Mouse (Mus musculus) C2C12 (cell line): ENCODE results near the gene Cga. TPM values are rescaled to one million over a fixed set of nuclear protein-coding genes. Genes with fewer than 3 reads are reported as not detected.

Experiments
- H3K27me3 ChIP-seq: one replicate; pipeline ENCODE4 v1.6.1; 2011; ENCODE audit not compliant: control insufficient read depth, insufficient read depth, insufficient read length
- H3K36me3 ChIP-seq: one replicate; pipeline ENCODE4 v1.6.1; 2011; ENCODE audit not compliant: control insufficient read depth, insufficient read depth
- H3K4me3 ChIP-seq: one replicate; pipeline ENCODE4 v1.5.1; 2011; ENCODE audit warnings: mild to moderate bottlenecking, control low read depth; ENCODE audit not compliant: poor library complexity, insufficient read depth, severe bottlenecking
- H3K79me2 ChIP-seq: one replicate; pipeline ENCODE4 v1.6.1; 2011; ENCODE audit not compliant: control insufficient read depth, insufficient read depth
- H3K79me3 ChIP-seq: one replicate; pipeline ENCODE4 v1.6.1; 2011; ENCODE audit warnings: low read depth, control low read depth
- H3ac ChIP-seq: one replicate; pipeline ENCODE3; 2011; ENCODE audit warnings: low read depth; ENCODE audit not compliant: control insufficient read depth, insufficient read length
- CEBPB ChIP-seq: IDR thresholded peaks from one replicate; pipeline ENCODE4 v1.6.1; 2011; ENCODE audit warnings: low read depth, mild to moderate bottlenecking, control low read depth, moderate library complexity
- CTCF ChIP-seq: IDR thresholded peaks from one replicate; pipeline ENCODE4 v1.5.1; 2011; ENCODE audit not compliant: control insufficient read depth, insufficient read depth, insufficient read length
- FOSL1 ChIP-seq: IDR thresholded peaks from one replicate; pipeline ENCODE4 v1.8.0; 2011; ENCODE audit warnings: mild to moderate bottlenecking, low read length; ENCODE audit not compliant: poor library complexity, insufficient read depth, severe bottlenecking
- MAX ChIP-seq: IDR thresholded peaks from one replicate; pipeline ENCODE4 v1.6.1; 2011; ENCODE audit warnings: mild to moderate bottlenecking, control low read depth
- MYOD1 ChIP-seq: IDR thresholded peaks from one replicate; pipeline ENCODE4 v1.6.1; 2011; ENCODE audit warnings: low read depth; ENCODE audit not compliant: control insufficient read depth, insufficient read length
- MYOG ChIP-seq: IDR thresholded peaks from one replicate; pipeline ENCODE4 v1.6.1; 2011; ENCODE audit not compliant: control insufficient read depth, insufficient read length; ENCODE audit errors: extremely low read depth
- USF1 ChIP-seq: IDR thresholded peaks from one replicate; pipeline ENCODE4 v1.6.1; 2011; ENCODE audit warnings: low read depth, mild to moderate bottlenecking, control low read depth, moderate library complexity
- long read RNA-seq, 2 experiments: library from polyadenylated mRNA; unstranded; transcript quantifications; one replicate each; pipeline ENCODE4 v2.0.0; 2019 to 2020
- polyA plus RNA-seq: library from polyadenylated mRNA; unstranded; fragments of >200 nt; fragmentation: generic; extraction: Trizol; gene quantifications from one replicate; pipeline ENCODE4 v1.2.1, GENCODE M21; 2012; ENCODE audit warnings: missing spikeins

Cga gene
- not detected for polyA plus RNA-seq
- long read RNA-seq, experiment 1, result 0 reads
- long read RNA-seq, experiment 2, result 0 reads

GRCm38 (mm10) chr4:34893479-34893878 lies at the start of gene Cga:
Gene Cga, plus strand, starts transcription at chr4:34893779.
- TF ChIP-seq FOSL1 (no peak), CTCF (no peak), USF1 (no peak), MYOG (no peak)
- H3K79me3 ChIP-seq, result no peaks in the 10 kb centered on the region
- no peaks in the 10 kb centered on the region for H3K36me3 ChIP-seq
- H3K79me2 ChIP-seq, result no peaks in the 10 kb centered on the region
- no peak within 1 kb of the TSS for H3K4me3 ChIP-seq
- no peaks in the 10 kb centered on the region for H3K27me3 ChIP-seq
- no peak within 1 kb of the TSS for H3ac ChIP-seq

- H3K4me3 ChIP-seq, result no peak overlapping the region
- H3K27me3 ChIP-seq, result no peaks in the 10 kb centered on the region
- TF ChIP-seq CEBPB (no peak), FOSL1 (no peak), MYOG (no peak), MYOD1 (no peak), MAX (no peak), CTCF (no peak), USF1 (no peak)
- H3ac ChIP-seq, result no peak overlapping the region
- peaks cover 11% of the 10 kb centered on the region for H3K36me3 ChIP-seq
- peaks cover 77% of the 10 kb centered on the region for H3K79me3 ChIP-seq
- H3K79me2 ChIP-seq, result peaks cover 98% of the 10 kb centered on the region
These were observed 49.7 kb upstream of the Cga start for GRCm38 (mm10) chr4:34843839-34844238.

GRCm38 (mm10) chr4:34847679-34848309 lies 45.8 kb upstream of the Cga start:
- H3K36me3 ChIP-seq, result peaks cover 15% of the 10 kb centered on the region
- peaks cover 98% of the 10 kb centered on the region for H3K79me2 ChIP-seq
- H3K27me3 ChIP-seq, result no peaks in the 10 kb centered on the region
- no peak overlapping the region for H3ac ChIP-seq
- TF ChIP-seq USF1 (no peak), CEBPB (no peak), MAX (no peak), CTCF (no peak), FOSL1 (no peak), MYOD1 (no peak), MYOG (no peak)
- H3K79me3 ChIP-seq, result peaks cover 85% of the 10 kb centered on the region
- no peak overlapping the region for H3K4me3 ChIP-seq

GRCm38 (mm10) chr4:34850156-34850555 lies 43.4 kb upstream of the Cga start:
- H3K36me3 ChIP-seq, result peaks cover 29% of the 10 kb centered on the region

GRCm38 (mm10) chr4:34852051-34852450 lies 41.5 kb upstream of the Cga start:
- no peak for TF ChIP-seq USF1
- TF ChIP-seq MYOD1, result no peak
- Histone ChIP-seq H3ac (no peak overlapping the region), H3K79me3 (peaks cover 87% of the 10 kb centered on the region), H3K79me2 (peaks cover 98% of the 10 kb centered on the region), H3K27me3 (no peaks in the 10 kb centered on the region), H3K36me3 (peaks cover 29% of the 10 kb centered on the region), H3K4me3 (no peak overlapping the region)

More at GRCm38 (mm10) chr4:34850156-34850555, 43.4 kb upstream of the Cga start:
- peaks cover 84% of the 10 kb centered on the region for H3K79me3 ChIP-seq
- TF ChIP-seq MYOD1 (no peak), CEBPB (no peak), MAX (no peak), MYOG (no peak)
- H3K27me3 ChIP-seq, result no peaks in the 10 kb centered on the region
- peaks cover 98% of the 10 kb centered on the region for H3K79me2 ChIP-seq
- no peak overlapping the region for H3K4me3 ChIP-seq
- no peak overlapping the region for H3ac ChIP-seq

- Histone ChIP-seq H3K27me3 (no peaks in the 10 kb centered on the region), H3K4me3 (no peak overlapping the region), H3K36me3 (peaks cover 26% of the 10 kb centered on the region), H3K79me2 (peaks cover 100% of the 10 kb centered on the region), H3K79me3 (peaks cover 95% of the 10 kb centered on the region), H3ac (no peak overlapping the region)
- no peak for TF ChIP-seq CTCF
- no peak for TF ChIP-seq MAX
- TF ChIP-seq CEBPB, result no peak
- no peak for TF ChIP-seq MYOD1
- no peak for TF ChIP-seq MYOG
- no peak for TF ChIP-seq USF1
- no peak for TF ChIP-seq FOSL1
These were observed 37.6 kb upstream of the Cga start for GRCm38 (mm10) chr4:34855966-34856365.
